Mouse (Mus musculus): Measurements from ENCODE around the gene Rab7.

DNA sequence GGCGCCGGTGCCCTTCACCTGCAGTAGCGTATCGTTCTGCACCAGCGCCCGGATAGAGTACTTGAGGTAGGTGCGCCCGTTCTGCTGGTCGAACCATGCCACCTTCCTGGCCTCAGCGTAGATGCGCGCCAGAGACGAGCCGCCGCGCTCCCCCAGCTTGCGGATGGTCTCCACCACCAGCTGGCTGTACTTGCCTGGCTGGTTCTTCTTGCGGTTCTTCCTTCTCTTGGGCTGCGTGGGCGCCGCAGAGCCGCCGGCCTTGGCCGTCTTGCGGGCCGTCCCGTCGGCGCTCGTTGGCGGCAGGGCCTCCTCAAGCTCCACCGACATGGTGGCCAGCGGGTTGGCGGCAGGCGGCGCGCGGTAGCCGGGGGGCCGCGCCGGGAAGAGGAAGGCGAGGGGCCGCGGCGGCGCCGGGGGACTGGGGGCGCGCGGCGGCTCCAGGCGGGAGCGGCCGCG is 64.0 kb downstream of the Rab7 start:
- no peak for TF ChIP-seq CTCF (IDR thresholded peaks at IDR 0.05; ENCODE audit: control insufficient read depth, insufficient read depth, low read length)
- no peak for TF ChIP-seq POLR2A (IDR thresholded peaks at IDR 0.05; ENCODE audit: borderline replicate concordance, control insufficient read depth, low read depth, low read length)

All from bone marrow, adult 2 months (tissue).